Mouse (Mus musculus) neutrophil, adult 5-6 weeks (primary cell): ENCODE measurements around the gene Gria4. TPM values are rescaled to one million over a fixed set of nuclear protein-coding genes. Genes with fewer than 3 reads are reported as not detected.
"Not testable (repeated sequence)": the region's sequence is repeated elsewhere in the genome, so short reads cannot be mapped to it uniquely, and the experiment has no call there.

Source experiments
- ATAC-seq: fragments of 151-379, 151-347 bp; 2 replicates; pipeline ENCODE4 v1.8.0; 2017; ENCODE audit warnings: mild to moderate bottlenecking, moderate TSS enrichment; ENCODE audit not compliant: insufficient number of reproducible peaks, poor library complexity, low FRiP score, severe bottlenecking; ENCODE audit errors: extremely low read depth
- total RNA-seq: library from RNA; stranded (forward); fragments of 200-1000 nt; gene quantifications from 2 replicates; pipeline ENCODE4 v1.2.3, GENCODE M21; 2017

Gria4 gene
- total RNA-seq, result not detected in 2 replicates

GRCm38 (mm10) chr9:4795544-4796288 is at the start of gene Gria4:
TSS of gene Gria4 (minus strand) at chr9:4796234.
- ATAC-seq, result no peak

GRCm38 (mm10) chr9:4810941-4811340 is 14.9 kb upstream of the Gria4 start:
- ATAC-seq, result not testable (repeated sequence)

- ATAC-seq, result no peak
Observed at GRCm38 (mm10) chr9:4803151-4803755, 7.2 kb upstream of the Gria4 start.

GRCm38 (mm10) chr9:4797396-4797795 is 1.4 kb upstream of the Gria4 start:
- ATAC-seq, result no peak

GRCm38 (mm10) chr9:4796289-4796645 is 233 bp upstream of the Gria4 start:
- no peak for ATAC-seq

- no peak for ATAC-seq
Observed at GRCm38 (mm10) chr9:4795075-4795474, 959 bp downstream of the Gria4 start.

GRCm38 (mm10) chr9:4794411-4794810 is 1.6 kb downstream of the Gria4 start:
- ATAC-seq, result no peak

GRCm38 (mm10) chr9:4749407-4749806 is 46.6 kb downstream of the Gria4 start:
- not testable (repeated sequence) for ATAC-seq

GRCm38 (mm10) chr9:4714086-4714485 is 81.9 kb downstream of the Gria4 start:
- no peak for ATAC-seq

GRCm38 (mm10) chr9:4712367-4712766 is 83.7 kb downstream of the Gria4 start:
- no peak for ATAC-seq

- ATAC-seq, result no peak
Observed at GRCm38 (mm10) chr9:4687149-4687548, 108.9 kb downstream of the Gria4 start.

GRCm38 (mm10) chr9:4680244-4680643 is 115.8 kb downstream of the Gria4 start:
- no peak for ATAC-seq

- ATAC-seq, result no peak
Observed at GRCm38 (mm10) chr9:4679099-4679498, 116.9 kb downstream of the Gria4 start.

- ATAC-seq, result no peak
Observed at GRCm38 (mm10) chr9:4665691-4666090, 130.3 kb downstream of the Gria4 start.

GRCm38 (mm10) chr9:4662421-4662820 is 133.6 kb downstream of the Gria4 start:
- ATAC-seq, result no peak

GRCm38 (mm10) chr9:4658951-4659350 is 137.1 kb downstream of the Gria4 start:
- no peak for ATAC-seq

- no peak for ATAC-seq
Observed at GRCm38 (mm10) chr9:4654333-4654732, 141.7 kb downstream of the Gria4 start.

GRCm38 (mm10) chr9:4639192-4639900 is 156.7 kb downstream of the Gria4 start:
- no peak for ATAC-seq

- no peak for ATAC-seq
Observed at GRCm38 (mm10) chr9:4631910-4632309, 164.1 kb downstream of the Gria4 start.

GRCm38 (mm10) chr9:4615286-4615685 is 180.7 kb downstream of the Gria4 start:
- no peak for ATAC-seq
